Mouse (Mus musculus) urinary bladder, postnatal 36 days (tissue): Measurements from ENCODE around the gene Bag1.
"Not testable (repeated sequence)": the region's sequence is repeated elsewhere in the genome, so short reads cannot be mapped to it uniquely, and the experiment has no call there.

Source experiments
- DNase-seq, 2 experiments: peaks; one replicate each; pipeline ENCODE4 v3.0.0; 2022; ENCODE audit warnings: low spot score in 2 of 2, mixed read lengths in 1 of 2

Bag1 gene

GRCm38 (mm10) chr4:40936175-40936839 lies 11.8 kb downstream of the Bag1 start:
- peak in 1 of 2 experiments; percentile 48 for DNase-seq

GRCm38 (mm10) chr4:40934369-40934768 lies 13.7 kb downstream of the Bag1 start:
- not testable (repeated sequence) for DNase-seq

GRCm38 (mm10) chr4:40933694-40934093 lies 14.4 kb downstream of the Bag1 start:
- DNase-seq: no peak

- DNase-seq: no peak
Observed at GRCm38 (mm10) chr4:40929046-40929445, 19.0 kb downstream of the Bag1 start.

- no peak for DNase-seq
Observed at GRCm38 (mm10) chr4:40925568-40925967, 22.5 kb downstream of the Bag1 start.

GRCm38 (mm10) chr4:40923087-40923651 lies 24.9 kb downstream of the Bag1 start:
- no peak for DNase-seq

GRCm38 (mm10) chr4:40921288-40921687 lies 26.8 kb downstream of the Bag1 start:
- no peak for DNase-seq

- DNase-seq: no peak
Observed at GRCm38 (mm10) chr4:40920576-40920975, 27.5 kb downstream of the Bag1 start.

- DNase-seq: no peak
Observed at GRCm38 (mm10) chr4:40919785-40920184, 28.3 kb downstream of the Bag1 start, which contains the start of gene Spink4. TSS of gene Spink4 (plus strand) at chr4:40920052.

GRCm38 (mm10) chr4:40916592-40917155 lies 31.4 kb downstream of the Bag1 start:
- DNase-seq: no peak

GRCm38 (mm10) chr4:40915947-40916346 lies 32.1 kb downstream of the Bag1 start:
- DNase-seq: no peak

- no peak for DNase-seq
Observed at GRCm38 (mm10) chr4:40914287-40914867, 33.7 kb downstream of the Bag1 start.

GRCm38 (mm10) chr4:40908261-40908969 lies 39.7 kb downstream of the Bag1 start:
- peak; percentile 46 to 48 for DNase-seq

GRCm38 (mm10) chr4:40906298-40906697 lies 41.8 kb downstream of the Bag1 start:
- DNase-seq: no peak

- no peak for DNase-seq
Observed at GRCm38 (mm10) chr4:40900612-40901011, 47.5 kb downstream of the Bag1 start.

- DNase-seq: no peak
Observed at GRCm38 (mm10) chr4:40900071-40900470, 48.0 kb downstream of the Bag1 start.

- DNase-seq: no peak
Observed at GRCm38 (mm10) chr4:40899264-40899663, 48.8 kb downstream of the Bag1 start.

GRCm38 (mm10) chr4:40898476-40899044 lies 49.5 kb downstream of the Bag1 start:
- DNase-seq: peak in 1 of 2 experiments; percentile 38

- no peak for DNase-seq
Observed at GRCm38 (mm10) chr4:40895646-40896045, 52.4 kb downstream of the Bag1 start.

- DNase-seq: no peak
Observed at GRCm38 (mm10) chr4:40895118-40895517, 53.0 kb downstream of the Bag1 start.

- no peak for DNase-seq
Observed at GRCm38 (mm10) chr4:40891206-40891605, 56.9 kb downstream of the Bag1 start.

GRCm38 (mm10) chr4:40889983-40890382 lies 58.1 kb downstream of the Bag1 start:
- DNase-seq: no peak
